Mouse (Mus musculus) small intestine, adult 2 months (tissue): ENCODE measurements around the gene Ccdc33.

Source experiments
- CTCF ChIP-seq: fragments of 200-500 bp; IDR thresholded peaks from 2 replicates; pipeline ENCODE4 v1.5.1; 2012; ENCODE audit warnings: low read depth, mild to moderate bottlenecking, control low read depth, inconsistent platforms, low read length, moderate library complexity, mixed read lengths; ENCODE audit not compliant: insufficient replicate concordance, insufficient read length; ENCODE audit errors: extremely low read depth
- POLR2A ChIP-seq: fragments of 200-500 bp; IDR thresholded peaks from 2 replicates; pipeline ENCODE4 v1.6.1; 2012; ENCODE audit warnings: low read depth, mild to moderate bottlenecking, control low read depth, inconsistent platforms, low read length, moderate library complexity

DNA sequence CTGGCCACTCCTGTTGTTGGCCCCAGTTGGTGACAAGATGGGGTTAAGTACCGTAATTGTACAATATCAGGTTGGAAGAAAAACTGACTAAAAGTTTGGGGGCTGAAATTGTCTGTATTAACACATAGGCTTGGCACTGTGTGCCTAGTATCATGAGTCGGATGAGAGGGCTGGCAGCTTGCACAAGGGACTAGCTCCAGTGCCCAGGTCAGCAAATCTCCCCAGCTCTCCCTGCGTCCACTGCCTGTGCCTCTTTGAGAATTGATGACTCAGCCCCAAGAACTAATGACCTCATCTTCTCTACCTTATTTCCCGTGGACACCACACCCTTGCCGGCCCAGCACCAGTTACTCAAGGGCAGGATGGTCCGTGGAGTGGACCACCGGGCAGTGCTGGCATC, 68.8 kb downstream of the Ccdc33 start:
- TF ChIP-seq POLR2A (no peak), CTCF (no peak)
